Mouse (Mus musculus) neural tube, embryonic 13.5 days (tissue): Measurements from ENCODE around the gene Mylk2. TPM values are rescaled to one million over a fixed set of nuclear protein-coding genes. Genes with fewer than 3 reads are reported as not detected.

Experiments
- ATAC-seq: fragments of 200-750 bp; cut with Nextera tagmentation; 2 replicates; pipeline ENCODE4 v1.8.0; 2017; ENCODE audit warnings: low read depth, mild to moderate bottlenecking, moderate TSS enrichment, moderate library complexity
- H3K27ac ChIP-seq: fragments of 300-500 bp; sonication (generic); replicated peaks from 2 replicates; pipeline ENCODE4 v1.5.1; 2015; ENCODE audit warnings: moderate library complexity, mild to moderate bottlenecking, inconsistent platforms
- H3K27me3 ChIP-seq: fragments of 300-500 bp; sonication (generic); 2 replicates; pipeline ENCODE4 v1.6.1; 2015; ENCODE audit warnings: mild to moderate bottlenecking, inconsistent platforms
- H3K36me3 ChIP-seq: fragments of 300-500 bp; sonication (generic); 2 replicates; pipeline ENCODE4 v1.6.1; 2015; ENCODE audit warnings: mild to moderate bottlenecking, inconsistent platforms
- H3K4me1 ChIP-seq: fragments of 300-500 bp; sonication (generic); replicated peaks from 2 replicates; pipeline ENCODE4 v1.6.1; 2015; ENCODE audit warnings: inconsistent platforms
- H3K4me2 ChIP-seq: fragments of 300-500 bp; sonication (generic); 2 replicates; pipeline ENCODE4 v1.6.1; 2015; ENCODE audit warnings: inconsistent platforms, mild to moderate bottlenecking, moderate library complexity
- H3K4me3 ChIP-seq: fragments of 300-500 bp; sonication (generic); 2 replicates; pipeline ENCODE4 v1.5.1; 2015; ENCODE audit warnings: mild to moderate bottlenecking, inconsistent platforms
- H3K9ac ChIP-seq: fragments of 300-500 bp; sonication (generic); 2 replicates; pipeline ENCODE4 v1.6.1; 2015; ENCODE audit warnings: moderate library complexity, mild to moderate bottlenecking, inconsistent platforms
- H3K9me3 ChIP-seq: fragments of 300-500 bp; sonication (generic); 2 replicates; pipeline ENCODE4 v1.6.1; 2016; ENCODE audit warnings: inconsistent platforms
- WGBS: fragments of 180-500 bp; shearing (Covaris S2); methylation state at CpG from one replicate; pipeline ENCODE4 v1.1.7; 2015; 5-methylcytosine and 5-hydroxymethylcytosine counted together
- polyA plus RNA-seq: library from polyadenylated mRNA; unstranded; fragments of >200 nt; fragmentation: Nextera tagmentation; extraction: Ambion mirVana; gene quantifications from 2 replicates; pipeline ENCODE4 v1.2.1, GENCODE M21; 2015

The Mylk2 gene
- polyA plus RNA-seq, 1 experiment from 2014 or later, result not detected

DNA sequence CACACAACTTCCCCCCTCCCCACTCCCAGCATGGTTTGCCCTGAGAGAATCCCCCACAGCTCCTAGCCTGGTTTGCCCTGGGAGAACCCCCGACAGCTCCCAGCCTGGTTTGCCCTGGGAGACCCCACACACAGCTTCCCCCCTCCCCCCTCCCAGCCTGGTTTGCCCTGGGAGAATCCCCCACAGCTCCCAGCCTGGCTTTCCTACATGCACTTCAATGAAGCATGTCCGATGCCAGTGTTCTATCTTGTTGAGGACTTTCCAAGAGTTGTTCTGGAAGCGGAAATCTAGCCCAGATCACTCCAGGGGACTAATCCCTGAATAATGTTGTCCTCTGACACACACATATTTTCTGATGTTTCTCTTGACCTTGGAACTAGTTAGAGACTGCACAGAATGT lies 8.5 kb upstream of the Mylk2 start:
- H3K9me3 ChIP-seq, result no peaks in the 10 kb centered on the region
- no peak overlapping the region for H3K27ac ChIP-seq
- H3K9ac ChIP-seq, result no peak overlapping the region
- H3K4me3 ChIP-seq, result no peak overlapping the region
- WGBS, result 44% methylated on average over 3 of the region's 3 CpGs
- H3K4me2 ChIP-seq, result no peak overlapping the region
- no peaks in the 10 kb centered on the region for H3K36me3 ChIP-seq
- no peak for ATAC-seq
- H3K27me3 ChIP-seq, result no peaks in the 10 kb centered on the region
- peaks cover 13% of the 10 kb centered on the region; the same call in 1 of the 2 replicates for H3K4me1 ChIP-seq

DNA sequence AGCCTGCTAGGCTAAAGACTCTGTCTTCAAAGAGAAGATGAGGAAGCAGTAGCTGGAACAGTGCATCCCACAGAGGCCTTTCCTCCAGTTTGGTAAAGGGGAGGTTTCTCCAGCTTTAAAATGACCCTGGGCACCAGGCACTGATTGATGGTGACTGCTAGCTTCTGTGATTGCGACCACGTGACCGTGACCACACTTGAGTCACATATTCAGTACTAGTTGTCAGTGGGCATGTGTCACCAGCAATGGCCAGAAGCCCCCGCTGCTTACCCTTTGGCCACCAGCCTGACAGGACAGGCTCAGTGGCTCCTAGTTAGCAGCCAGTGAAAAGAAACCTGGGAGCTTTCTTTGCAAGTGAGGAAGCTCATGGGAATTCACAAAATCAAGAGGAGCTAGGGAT lies 7.6 kb upstream of the Mylk2 start:
- no peaks in the 10 kb centered on the region for H3K9me3 ChIP-seq
- H3K36me3 ChIP-seq, result no peaks in the 10 kb centered on the region
- no peak overlapping the region for H3K4me2 ChIP-seq
- H3K4me3 ChIP-seq, result no peak overlapping the region
- WGBS, result 72% methylated on average over 4 of the region's 4 CpGs
- no peaks in the 10 kb centered on the region for H3K27me3 ChIP-seq
- H3K27ac ChIP-seq, result no peak overlapping the region
- no peak for ATAC-seq
- H3K4me1 ChIP-seq, result peaks cover 14% of the 10 kb centered on the region; the same call in 1 of the 2 replicates
- H3K9ac ChIP-seq, result no peak overlapping the region

DNA sequence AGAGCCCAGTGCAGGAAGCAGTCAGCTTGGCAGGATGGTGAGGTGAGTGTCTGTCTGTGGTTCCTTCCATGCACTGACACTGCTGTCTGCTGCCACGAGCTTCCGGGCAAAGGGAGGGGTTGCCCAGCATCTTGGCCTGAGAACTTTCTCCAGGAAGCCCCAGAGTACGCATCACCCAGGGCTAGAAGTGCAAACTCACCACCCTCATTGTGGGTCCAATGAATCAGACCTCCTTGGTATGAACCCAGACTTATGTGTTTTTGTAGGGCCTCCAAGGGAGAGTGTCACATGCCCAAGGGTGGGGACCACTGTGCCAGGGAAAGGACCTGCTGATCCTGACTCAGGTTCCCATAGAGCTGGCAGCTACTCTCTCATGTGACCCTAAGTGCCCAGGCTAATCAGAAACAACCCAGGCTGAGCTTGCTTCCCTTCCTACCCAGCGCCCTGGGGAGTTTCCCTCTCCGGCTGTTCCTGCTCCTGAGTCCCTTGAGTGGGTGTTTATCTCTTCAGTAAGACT lies 7.0 kb upstream of the Mylk2 start:
- Histone ChIP-seq H3K4me1 (peaks cover 14% of the 10 kb centered on the region; the same call in 1 of the 2 replicates), H3K4me3 (no peak overlapping the region), H3K4me2 (no peak overlapping the region), H3K36me3 (no peaks in the 10 kb centered on the region), H3K27me3 (no peaks in the 10 kb centered on the region), H3K27ac (no peak overlapping the region), H3K9me3 (no peaks in the 10 kb centered on the region), H3K9ac (no peak overlapping the region)
- 73% methylated on average over 5 of the region's 5 CpGs for WGBS
- no peak for ATAC-seq

DNA sequence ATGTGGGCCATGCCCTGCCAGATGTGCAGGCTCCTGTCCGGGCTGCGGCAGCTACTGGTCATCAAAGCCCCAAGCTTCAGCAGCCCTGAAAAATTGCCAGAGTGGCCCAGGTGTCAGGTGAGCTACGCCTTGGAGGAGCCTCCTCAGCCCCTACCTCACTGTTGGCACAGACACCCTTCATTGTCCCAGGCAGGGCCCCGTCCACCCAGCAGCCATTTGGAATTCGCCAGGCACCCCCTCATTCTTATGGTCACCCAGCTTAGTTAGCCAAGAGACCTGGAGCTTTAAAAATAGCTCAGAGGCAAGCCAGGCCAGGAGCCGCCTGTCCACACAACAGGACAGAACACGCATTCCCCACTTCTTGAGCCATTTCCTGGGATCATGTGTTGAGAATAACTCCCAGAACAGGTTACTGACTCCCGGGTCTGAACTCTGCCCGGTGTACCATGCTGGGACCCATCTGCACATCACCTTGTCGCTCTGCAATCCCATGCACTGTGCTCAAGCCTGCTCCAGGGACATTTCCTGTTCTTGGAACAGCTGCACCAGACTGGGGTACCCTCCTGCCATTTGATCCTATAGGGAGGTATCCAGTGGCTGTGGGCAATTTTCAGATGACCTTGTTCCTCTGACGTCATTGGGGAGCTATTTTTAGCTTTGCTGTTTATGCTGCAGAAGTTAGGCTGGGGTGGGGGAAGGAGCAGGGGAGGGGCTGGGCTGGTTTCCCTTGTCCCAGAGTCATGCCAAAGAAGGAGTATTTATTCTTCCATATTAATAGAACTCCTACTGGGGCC lies 5.9 kb upstream of the Mylk2 start:
- WGBS, result 73% methylated on average over 11 of the region's 11 CpGs
- H3K4me1 ChIP-seq, result peaks cover 14% of the 10 kb centered on the region; the same call in 1 of the 2 replicates
- no peaks in the 10 kb centered on the region for H3K36me3 ChIP-seq
- H3K9ac ChIP-seq, result no peak overlapping the region
- no peaks in the 10 kb centered on the region for H3K9me3 ChIP-seq
- H3K4me2 ChIP-seq, result no peak overlapping the region
- ATAC-seq, result no peak
- peaks cover 6% of the 10 kb centered on the region for H3K27me3 ChIP-seq
- no peak overlapping the region for H3K27ac ChIP-seq
- no peak overlapping the region for H3K4me3 ChIP-seq

DNA sequence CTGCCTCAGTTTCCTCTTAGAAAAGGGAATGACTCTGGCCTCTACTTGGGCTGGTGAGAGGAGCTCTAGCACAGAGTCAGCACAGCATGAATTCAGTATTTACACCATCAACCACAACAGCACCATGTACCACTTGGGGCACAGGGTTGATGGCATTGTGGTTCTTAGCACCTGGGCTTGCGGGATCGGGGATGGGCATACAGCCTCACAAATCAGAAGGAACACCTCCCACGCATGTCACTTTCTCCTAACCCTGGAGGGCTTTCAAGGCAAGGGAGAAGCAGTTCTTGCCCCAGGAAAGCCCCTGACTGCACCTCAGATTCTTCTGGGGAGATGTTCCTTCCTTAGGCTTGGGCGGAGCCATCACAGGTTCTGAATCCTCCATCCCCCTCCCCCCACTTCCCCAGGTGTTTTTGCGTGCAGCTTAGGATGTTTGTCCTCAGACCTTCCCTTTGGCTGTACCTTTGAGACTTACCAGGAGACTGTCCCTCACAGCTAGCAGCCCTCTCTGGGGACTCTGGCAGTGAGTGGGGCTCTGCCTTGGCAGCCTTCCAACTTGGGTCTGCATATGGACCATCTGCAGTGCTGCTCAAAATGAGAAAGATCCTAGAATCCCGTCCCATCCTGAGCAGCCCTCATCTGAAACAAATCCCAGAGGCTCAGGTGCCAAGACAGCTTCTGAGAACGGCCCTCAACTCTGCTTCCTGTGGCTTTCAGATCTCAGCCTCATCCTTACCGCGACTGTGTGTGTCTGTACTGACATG lies 4.7 kb upstream of the Mylk2 start:
- H3K27ac ChIP-seq, result no peak overlapping the region

DNA sequence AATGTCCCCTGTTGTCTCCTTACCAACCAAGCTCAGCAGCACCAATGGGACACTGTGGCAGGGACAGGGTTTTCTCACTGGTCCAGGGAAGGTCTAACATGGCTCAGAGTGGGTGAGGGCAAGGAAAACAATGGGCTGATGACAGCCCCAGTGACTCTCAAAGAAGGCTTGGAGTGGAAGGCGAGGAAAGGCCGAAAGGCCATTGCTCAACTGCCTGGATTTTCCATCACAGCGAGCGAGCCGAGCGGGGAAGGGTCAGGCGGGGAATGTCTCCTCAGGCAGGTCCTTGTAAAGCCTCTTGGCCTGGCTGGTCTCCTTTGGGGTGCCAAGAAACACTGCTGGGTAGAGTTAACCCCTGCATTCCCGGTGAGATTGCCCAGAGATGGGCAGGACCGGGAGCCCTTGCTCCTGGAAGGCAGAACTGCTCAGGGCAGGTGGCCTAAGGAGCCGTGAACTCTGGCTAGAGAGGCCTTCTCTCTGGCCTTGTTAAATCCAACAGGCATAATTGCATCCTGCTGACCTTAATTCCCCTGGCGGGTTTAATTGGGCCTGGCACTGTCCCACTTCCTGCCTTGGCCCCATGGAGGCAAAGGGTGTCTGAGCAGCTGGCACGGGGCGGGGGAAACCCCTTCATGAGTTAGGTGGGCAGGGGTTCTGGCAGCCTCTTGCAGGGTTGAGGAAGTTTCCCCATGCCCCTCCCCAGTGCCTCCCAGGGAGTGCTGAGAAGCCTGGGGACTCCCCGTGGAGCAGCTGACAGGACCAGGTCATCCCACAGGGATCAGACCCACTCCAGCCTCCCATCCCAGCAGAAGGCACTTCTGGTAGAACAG lies 3.8 kb upstream of the Mylk2 start:
- ATAC-seq, result no peak
- Histone ChIP-seq H3K4me3 (no peak overlapping the region), H3K36me3 (no peaks in the 10 kb centered on the region), H3K27ac (no peak overlapping the region), H3K27me3 (peaks cover 27% of the 10 kb centered on the region), H3K9ac (no peak overlapping the region), H3K9me3 (no peaks in the 10 kb centered on the region), H3K4me2 (no peak overlapping the region), H3K4me1 (peaks cover 14% of the 10 kb centered on the region; the same call in 1 of the 2 replicates)
- 60% methylated on average over 14 of the region's 14 CpGs for WGBS

More for the DNA sequence above, 4.7 kb upstream of the Mylk2 start:
- peaks cover 18% of the 10 kb centered on the region for H3K27me3 ChIP-seq
- H3K4me2 ChIP-seq, result no peak overlapping the region
- H3K4me1 ChIP-seq, result peaks cover 14% of the 10 kb centered on the region; the same call in 1 of the 2 replicates
- no peak overlapping the region for H3K4me3 ChIP-seq
- no peaks in the 10 kb centered on the region for H3K9me3 ChIP-seq
- no peaks in the 10 kb centered on the region for H3K36me3 ChIP-seq
- WGBS, result 61% methylated on average over 9 of the region's 9 CpGs
- no peak overlapping the region for H3K9ac ChIP-seq
- no peak for ATAC-seq

DNA sequence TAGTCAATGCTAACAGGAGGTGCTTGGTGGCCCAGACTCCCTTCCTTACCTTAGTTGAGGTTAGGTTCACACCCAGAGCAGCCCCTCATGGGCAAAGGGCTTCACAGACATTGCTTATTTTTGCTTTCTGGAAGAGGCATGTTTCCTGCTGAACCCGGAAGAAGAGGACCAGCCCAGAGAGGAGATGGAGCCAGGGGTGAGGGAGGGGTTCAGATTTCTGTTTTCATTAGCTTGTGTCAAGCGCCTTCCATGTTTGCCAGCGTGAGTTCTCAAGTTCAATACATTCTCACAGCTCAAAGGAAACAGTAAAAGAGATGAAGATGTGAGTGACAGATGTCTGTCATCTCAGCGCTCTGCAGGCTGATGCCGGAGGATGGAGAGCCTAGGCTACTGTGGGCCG lies 1.3 kb upstream of the Mylk2 start:
- Histone ChIP-seq H3K9ac (no peak overlapping the region), H3K9me3 (no peaks in the 10 kb centered on the region), H3K4me3 (no peak overlapping the region), H3K4me1 (peaks cover 23% of the 10 kb centered on the region), H3K27me3 (peaks cover 44% of the 10 kb centered on the region), H3K27ac (no peak overlapping the region), H3K4me2 (no peak overlapping the region), H3K36me3 (no peaks in the 10 kb centered on the region)
- 78% methylated on average over 6 of the region's 6 CpGs for WGBS
- no peak for ATAC-seq

DNA sequence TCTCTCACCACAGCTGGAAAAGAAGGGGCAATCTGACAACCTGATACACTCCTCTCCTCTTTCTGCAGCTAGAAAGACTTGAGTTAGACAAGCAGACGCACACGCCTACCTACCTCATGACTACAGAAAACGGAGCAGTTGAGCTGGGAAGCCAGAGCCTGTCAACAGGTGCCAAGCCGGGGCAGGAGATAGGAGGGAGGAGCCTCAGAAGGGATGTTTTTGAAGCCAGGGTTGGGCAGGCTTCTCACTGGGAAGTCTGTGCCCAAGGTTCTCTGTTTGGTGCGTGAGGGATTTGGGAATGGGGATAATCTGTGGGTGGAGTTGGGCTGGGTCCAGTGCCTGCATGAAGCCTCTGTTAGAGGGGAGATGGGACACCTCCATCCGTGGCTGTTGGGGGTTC lies 280 bp downstream of the Mylk2 start:
- Histone ChIP-seq H3K4me1 (peaks cover 22% of the 10 kb centered on the region), H3K36me3 (no peaks in the 10 kb centered on the region), H3K9me3 (no peaks in the 10 kb centered on the region), H3K4me2 (no peak overlapping the region), H3K9ac (no peak overlapping the region), H3K27me3 (peaks cover 44% of the 10 kb centered on the region), H3K27ac (no peak overlapping the region), H3K4me3 (no peak overlapping the region)
- ATAC-seq, result no peak
- WGBS, result 36% methylated on average over 6 of the region's 6 CpGs

DNA sequence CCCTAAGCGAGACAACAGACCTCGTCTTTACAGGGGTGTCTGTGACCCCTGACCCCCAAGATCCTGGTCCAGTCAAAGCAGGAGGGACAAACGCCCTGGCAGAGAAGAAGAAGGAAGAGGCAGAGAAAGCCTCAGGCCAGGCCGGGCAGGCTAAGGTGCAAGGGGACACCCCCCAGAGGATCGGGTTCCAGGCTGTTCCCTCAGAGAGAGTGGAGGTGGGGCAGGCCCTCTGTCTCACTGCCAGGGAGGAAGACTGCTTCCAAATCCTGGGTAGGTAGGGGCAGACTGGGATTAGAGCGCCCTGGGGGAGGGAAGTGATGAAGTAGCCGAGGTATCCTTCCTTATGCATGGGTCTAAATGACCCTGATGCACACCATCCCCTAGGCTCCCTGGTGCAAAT lies 2.3 kb downstream of the Mylk2 start:
- no peak overlapping the region for H3K4me2 ChIP-seq
- H3K4me1 ChIP-seq, result peaks cover 13% of the 10 kb centered on the region
- WGBS, result 44% methylated on average over 7 of the region's 7 CpGs
- H3K9me3 ChIP-seq, result no peaks in the 10 kb centered on the region
- ATAC-seq, result no peak
- H3K27me3 ChIP-seq, result peaks cover 53% of the 10 kb centered on the region
- H3K9ac ChIP-seq, result no peak overlapping the region
- no peak overlapping the region for H3K4me3 ChIP-seq
- H3K27ac ChIP-seq, result no peak overlapping the region
- H3K36me3 ChIP-seq, result no peaks in the 10 kb centered on the region

DNA sequence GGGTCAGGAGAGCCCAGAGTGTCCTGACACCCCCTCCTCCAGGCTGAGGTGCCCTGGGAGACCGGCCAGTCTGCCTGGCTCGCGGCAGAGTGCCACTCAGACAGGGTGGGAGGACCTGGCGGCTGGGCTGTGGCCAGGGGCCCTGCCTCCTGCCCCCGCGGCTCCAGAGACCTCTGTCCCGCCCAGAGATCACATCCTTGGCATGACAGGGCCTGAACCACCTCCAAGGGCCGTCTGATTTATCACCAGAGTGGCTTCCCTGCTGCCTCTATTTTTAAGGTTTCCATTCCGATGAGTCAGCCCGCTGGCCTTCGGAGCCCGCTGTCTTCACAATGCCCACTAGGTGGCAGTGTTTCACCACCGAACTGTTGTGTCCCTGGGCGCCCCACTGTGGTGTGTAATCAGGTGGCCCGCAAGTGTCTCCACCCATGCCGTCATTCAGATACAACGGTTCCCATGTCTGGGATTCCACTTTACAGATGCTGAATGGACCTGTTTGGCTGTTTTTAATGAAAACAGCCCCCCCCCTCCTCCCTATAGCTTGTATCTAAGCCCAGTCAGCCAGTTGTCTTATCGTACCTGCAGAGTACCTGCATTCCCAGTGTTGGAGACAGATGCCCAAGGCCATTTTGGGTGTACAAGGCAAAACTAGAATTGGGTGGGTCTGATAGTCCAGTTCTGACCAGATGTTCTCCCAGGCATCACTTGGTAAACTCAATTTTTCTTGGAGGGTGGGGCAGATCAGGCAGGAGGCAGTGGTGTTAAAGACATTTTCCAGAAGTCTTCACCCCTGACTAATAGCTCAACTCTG lies 3.4 kb downstream of the Mylk2 start:
- no peak overlapping the region for H3K27ac ChIP-seq
- 4% methylated on average over 18 of the region's 18 CpGs for WGBS
- H3K36me3 ChIP-seq, result no peaks in the 10 kb centered on the region
- peak overlapping the region; percentile 49 for H3K4me2 ChIP-seq
- ATAC-seq, result peak; percentile 75
- peak overlapping the region; percentile 57 for H3K9ac ChIP-seq
- H3K27me3 ChIP-seq, result peaks cover 53% of the 10 kb centered on the region
- peak overlapping the region; percentile 24 for H3K4me3 ChIP-seq
- H3K9me3 ChIP-seq, result no peaks in the 10 kb centered on the region
- H3K4me1 ChIP-seq, result peaks cover 13% of the 10 kb centered on the region

DNA sequence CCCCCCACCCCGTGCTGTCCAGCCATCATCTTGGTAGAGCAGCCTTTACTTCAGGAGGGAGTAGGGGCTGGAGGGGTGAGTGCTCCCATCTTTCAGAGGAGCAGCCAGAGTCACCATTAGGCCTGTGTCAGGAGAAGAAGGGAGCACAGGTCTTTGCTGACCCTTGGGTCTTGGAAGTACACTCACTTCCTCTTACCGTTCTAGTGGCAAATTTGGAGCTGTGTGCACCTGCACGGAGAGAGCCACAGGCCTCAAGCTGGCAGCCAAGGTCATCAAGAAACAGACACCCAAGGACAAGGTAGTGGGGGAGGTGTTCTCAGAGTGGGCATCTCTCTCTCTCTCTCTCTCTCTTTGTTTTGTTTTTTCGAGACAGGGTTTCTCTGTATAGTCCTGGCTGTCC lies 4.3 kb downstream of the Mylk2 start:
- Histone ChIP-seq H3K4me1 (peaks cover 13% of the 10 kb centered on the region), H3K36me3 (no peaks in the 10 kb centered on the region), H3K27ac (no peak overlapping the region), H3K9me3 (no peaks in the 10 kb centered on the region), H3K9ac (no peak overlapping the region), H3K4me2 (no peak overlapping the region), H3K27me3 (peaks cover 45% of the 10 kb centered on the region), H3K4me3 (no peak overlapping the region)
- ATAC-seq, result no peak
- 73% methylated on average over 4 of the region's 4 CpGs for WGBS
